Mouse (Mus musculus) liver, adult 2 months (tissue): ENCODE data around the gene Grrp1.

ENCODE experiments used
- CTCF ChIP-seq: fragments of 200-500 bp; IDR thresholded peaks from 2 replicates; pipeline ENCODE4 v1.5.1; 2011; ENCODE audit warnings: low read depth, low read length, control low read depth
- POLR2A ChIP-seq: fragments of 200-500 bp; IDR thresholded peaks from 2 replicates; pipeline ENCODE4 v1.6.1; 2011; ENCODE audit warnings: low read length, control low read depth; ENCODE audit not compliant: insufficient read depth; ENCODE audit errors: extremely low read depth

GRCm38 (mm10) chr4:134206488-134207053 is 47.3 kb downstream of the Grrp1 start:
- TF ChIP-seq CTCF (no peak), POLR2A (no peak)
